Mouse (Mus musculus) heart, postnatal 14 days (tissue): ENCODE measurements at regions not wholly inside any gene's neighbourhood (a gene's known extent, or its start where the extent isn't known, plus 50 kb on each side); places are given as distances from the start of the nearest gene placed in this dataset.

Experiments used
- DNase-seq, 2 experiments: peaks; one replicate each; pipeline ENCODE4 v3.0.0; 2021 to 2022
- intact Hi-C: fragments of 180-260 bp; cut with DNase I; formaldehyde crosslinking; loops from one replicate; pipeline ENCODE4 v1.15.1; 2025

- peak; percentile 85 to 87 for DNase-seq
- intact Hi-C loops, result loop anchor here (2.0 to 5.0 kb wide), 6 partner anchors 49 to 386 kb away; partner anchors contain the start of gene Foxn2
These were observed 184.5 kb upstream of the Foxn2 start for GRCm38 (mm10) chr17:88255744-88256598.

- DNase-seq, result peak; percentile 74 to 78
- intact Hi-C loops, result loop anchor here (2.0 to 5.0 kb wide), 5 partner anchors 48 to 385 kb away; partner anchors contain the start of gene Foxn2
These were observed 183.6 kb upstream of the Foxn2 start for GRCm38 (mm10) chr17:88256599-88257544.

- intact Hi-C loops, result loop anchor here (5.0 kb wide), 3 partner anchors 114 to 384 kb away; no protein-coding TSS in a partner anchor
- DNase-seq, result peak; percentile 11 to 46
These were observed 182.1 kb upstream of the Foxn2 start for GRCm38 (mm10) chr17:88258361-88258796.

- no peak for DNase-seq
- intact Hi-C loops, result no loop called here
These were observed 180.3 kb upstream of the Foxn2 start for GRCm38 (mm10) chr17:88260176-88260575.

- intact Hi-C loops, result no loop called here
- DNase-seq, result no peak
These were observed 179.7 kb upstream of the Foxn2 start for GRCm38 (mm10) chr17:88260826-88261225.

GRCm38 (mm10) chr17:88261556-88261955, 179.0 kb upstream of the Foxn2 start:
- DNase-seq, result no peak
- intact Hi-C loops, result no loop called here

GRCm38 (mm10) chr17:88262326-88263187, 178.0 kb upstream of the Foxn2 start:
- no peak for DNase-seq
- intact Hi-C loops, result no loop called here

- no peak for DNase-seq
- intact Hi-C loops, result no loop called here
These were observed 175.2 kb upstream of the Foxn2 start for GRCm38 (mm10) chr17:88265291-88265690.

GRCm38 (mm10) chr17:88268216-88268615, 172.3 kb upstream of the Foxn2 start:
- no peak for DNase-seq
- intact Hi-C loops, result no loop called here

GRCm38 (mm10) chr17:88268802-88269201, 171.7 kb upstream of the Foxn2 start:
- DNase-seq, result no peak
- intact Hi-C loops, result no loop called here

- no peak for DNase-seq
- intact Hi-C loops, result no loop called here
These were observed 169.6 kb upstream of the Foxn2 start for GRCm38 (mm10) chr17:88270896-88271295.

GRCm38 (mm10) chr17:88272161-88272560, 168.3 kb upstream of the Foxn2 start:
- intact Hi-C loops, result no loop called here
- DNase-seq, result no peak

GRCm38 (mm10) chr17:88273520-88273919, 167.0 kb upstream of the Foxn2 start:
- intact Hi-C loops, result no loop called here
- no peak for DNase-seq

- peak; percentile 42 to 60 for DNase-seq
- intact Hi-C loops, result no loop called here
These were observed 166.4 kb upstream of the Foxn2 start for GRCm38 (mm10) chr17:88274003-88274698.

GRCm38 (mm10) chr17:88274720-88275433, 165.6 kb upstream of the Foxn2 start:
- DNase-seq, result no peak
- intact Hi-C loops, result no loop called here

- intact Hi-C loops, result no loop called here
- DNase-seq, result no peak
These were observed 160.9 kb upstream of the Foxn2 start for GRCm38 (mm10) chr17:88279656-88280055.

- intact Hi-C loops, result no loop called here
- no peak for DNase-seq
These were observed 157.8 kb upstream of the Foxn2 start for GRCm38 (mm10) chr17:88282711-88283110.

- intact Hi-C loops, result no loop called here
These were observed 156.0 kb upstream of the Foxn2 start for GRCm38 (mm10) chr17:88284477-88284876.

GRCm38 (mm10) chr17:88287861-88288260, 152.7 kb upstream of the Foxn2 start:
- DNase-seq, result no peak
- intact Hi-C loops, result loop anchor here (5.0 kb wide), 1 partner anchor 224 kb away; no protein-coding TSS in a partner anchor

More at GRCm38 (mm10) chr17:88284477-88284876, 156.0 kb upstream of the Foxn2 start:
- no peak for DNase-seq
